ENCODE assay signal across 21 mouse cellular contexts in the genomic region with DNA sequence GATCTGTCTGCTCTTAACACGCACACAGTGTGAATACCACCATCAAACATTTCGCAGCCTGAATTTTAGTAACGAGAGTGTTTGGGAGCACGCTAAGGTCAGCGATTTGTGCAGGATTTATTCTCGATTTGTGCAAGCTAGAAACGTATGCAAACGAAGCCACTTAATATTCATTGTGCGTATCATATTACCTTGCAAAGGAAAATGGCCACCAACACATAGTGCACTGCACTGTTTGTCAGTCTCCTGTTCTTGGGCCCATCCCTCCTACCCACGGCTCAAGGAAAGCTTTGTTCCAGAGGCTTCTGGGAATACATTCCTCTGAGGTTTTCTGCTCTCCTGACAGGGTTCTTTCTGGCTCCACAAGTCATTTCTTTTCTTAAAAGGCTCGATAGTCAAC. TPM values are rescaled to one million over a fixed set of nuclear protein-coding genes. Genes with fewer than 3 reads are reported as not detected.
A peak's percentile ranks its signal among the peaks of the same experiment; 100 is the strongest.
DNase-seq lines count a peak whose midpoint lies in the region; ATAC-seq and TF ChIP-seq lines count a peak whose summit lies in the region.
"Had no signal": no experiment of that assay in that cellular context is flagged by ENCODE, and none has a peak within 500 bp of the region (broad histone marks: within the 10 kb centered on the region; RNA-seq: fewer than 3 reads in every experiment).

No protein-coding gene starts in this region.

- H3K4me3 ChIP-seq in forebrain, embryonic 13.5 days: no peak overlapping the region
- H3K4me3 ChIP-seq in forebrain, embryonic 14.5 days (ENCODE audit: low read depth, low read length): no peak overlapping the region
- no peak overlapping the region for H3K4me3 ChIP-seq in heart, embryonic 16.5 days (ENCODE audit: low read length)
- H3K4me3 ChIP-seq in midbrain, embryonic 14.5 days (replicated peaks; ENCODE audit: low read depth, low read length): no peak overlapping the region
- no peak overlapping the region for H3K4me3 ChIP-seq in midbrain, embryonic 10.5 days
- no peak overlapping the region for H3K4me3 ChIP-seq in embryonic fibroblast, embryonic 13.5 days (ENCODE audit: insufficient read depth, low read length)
- H3K4me3 ChIP-seq in forebrain, postnatal 0 days (ENCODE audit: low read depth, low read length): no peak overlapping the region
- H3K4me3 ChIP-seq: left cerebral cortex, adult 2 months had no signal

- H3K36me3 ChIP-seq in forebrain, embryonic 13.5 days (ENCODE audit: poor library complexity, severe bottlenecking): no peaks in the 10 kb centered on the region; the same call in 1 of the 2 replicates
- H3K36me3 ChIP-seq in forebrain, embryonic 14.5 days (ENCODE audit: control insufficient read depth, insufficient read depth, low read length): no peaks in the 10 kb centered on the region; the same call in 1 of the 2 replicates
- peaks cover 6% of the 10 kb centered on the region for H3K36me3 ChIP-seq in heart, embryonic 16.5 days (ENCODE audit: control insufficient read depth, insufficient read depth)
- 0 out of 2 replicates have a peak, but pooled peaks cover 5% of the 10 kb centered on the region for H3K36me3 ChIP-seq in midbrain, embryonic 14.5 days (ENCODE audit: control insufficient read depth, insufficient read depth, low read length)
- no peaks in the 10 kb centered on the region for H3K36me3 ChIP-seq in midbrain, embryonic 10.5 days
- no peaks in the 10 kb centered on the region; the same call in 1 of the 2 replicates for H3K36me3 ChIP-seq in forebrain, postnatal 0 days (ENCODE audit: insufficient read depth)

- TF ChIP-seq CTCF in embryonic fibroblast, embryonic 13.5 days (IDR thresholded peaks at IDR 0.05; ENCODE audit: borderline replicate concordance, insufficient read depth, low read length): no peak
- no peak for TF ChIP-seq CTCF in forebrain, postnatal 0 days (IDR thresholded peaks at IDR 0.05; ENCODE audit: low read depth)

- peaks cover 38% of the 10 kb centered on the region for H3K4me1 ChIP-seq in forebrain, embryonic 13.5 days
- H3K4me1 ChIP-seq in forebrain, embryonic 14.5 days (ENCODE audit: control insufficient read depth, insufficient read depth, low read length): peaks cover 8% of the 10 kb centered on the region; the same call in 1 of the 2 replicates
- peaks cover 35% of the 10 kb centered on the region for H3K4me1 ChIP-seq in heart, embryonic 16.5 days (ENCODE audit: control insufficient read depth, insufficient read depth, low read length)
- H3K4me1 ChIP-seq in midbrain, embryonic 14.5 days (ENCODE audit: control insufficient read depth, insufficient read depth, low read length): peaks cover 7% of the 10 kb centered on the region; the same call in 1 of the 2 replicates
- H3K4me1 ChIP-seq in midbrain, embryonic 10.5 days: peaks cover 21% of the 10 kb centered on the region
- peaks cover 24% of the 10 kb centered on the region for H3K4me1 ChIP-seq in embryonic fibroblast, embryonic 13.5 days (ENCODE audit: control insufficient read depth, insufficient read depth, low read length)
- 0 out of 2 replicates have a peak, but pooled peaks cover 9% of the 10 kb centered on the region for H3K4me1 ChIP-seq in forebrain, postnatal 0 days (ENCODE audit: insufficient read depth)

- no peak overlapping the region for H3K4me2 ChIP-seq in forebrain, embryonic 13.5 days
- H3K4me2 ChIP-seq in forebrain, embryonic 14.5 days (ENCODE audit: low read length): no peak overlapping the region
- H3K4me2 ChIP-seq in heart, embryonic 16.5 days (ENCODE audit: low read depth, low read length): no peak overlapping the region
- no peak overlapping the region for H3K4me2 ChIP-seq in midbrain, embryonic 14.5 days (ENCODE audit: low read length)
- H3K4me2 ChIP-seq in forebrain, postnatal 0 days (ENCODE audit: low read depth): no peak overlapping the region
- H3K4me2 ChIP-seq: hindbrain, embryonic 14.5 days; liver, embryonic 11.5 days had no signal

- H3K9ac ChIP-seq in forebrain, embryonic 13.5 days: no peak overlapping the region
- H3K9ac ChIP-seq in forebrain, embryonic 14.5 days (ENCODE audit: low read length): no peak overlapping the region
- H3K9ac ChIP-seq in heart, embryonic 16.5 days (ENCODE audit: low read length): no peak overlapping the region
- H3K9ac ChIP-seq in midbrain, embryonic 14.5 days (replicated peaks; ENCODE audit: low read length): no peak overlapping the region
- H3K9ac ChIP-seq in forebrain, postnatal 0 days: no peak overlapping the region
- H3K9ac ChIP-seq: hindbrain, embryonic 14.5 days had no signal

- H3K27me3 ChIP-seq in forebrain, embryonic 13.5 days: no peaks in the 10 kb centered on the region
- H3K27me3 ChIP-seq in forebrain, embryonic 14.5 days (replicated peaks; ENCODE audit: control insufficient read depth, insufficient read depth, low read length): no peaks in the 10 kb centered on the region
- H3K27me3 ChIP-seq in heart, embryonic 16.5 days (ENCODE audit: control insufficient read depth, insufficient read depth, low read length): no peaks in the 10 kb centered on the region
- H3K27me3 ChIP-seq in midbrain, embryonic 14.5 days (ENCODE audit: control insufficient read depth, insufficient read depth, low read length): no peaks in the 10 kb centered on the region
- no peaks in the 10 kb centered on the region for H3K27me3 ChIP-seq in midbrain, embryonic 10.5 days (ENCODE audit: low read depth, poor library complexity, severe bottlenecking)
- no peaks in the 10 kb centered on the region for H3K27me3 ChIP-seq in forebrain, postnatal 0 days (ENCODE audit: insufficient read depth, low read length)
- H3K27me3 ChIP-seq: megakaryocyte, embryonic 14.5 days had no signal

- H3K9me3 ChIP-seq in forebrain, embryonic 13.5 days (replicated peaks): no peaks in the 10 kb centered on the region
- no peaks in the 10 kb centered on the region for H3K9me3 ChIP-seq in forebrain, embryonic 14.5 days (replicated peaks; ENCODE audit: control insufficient read depth, low read length)
- no peaks in the 10 kb centered on the region for H3K9me3 ChIP-seq in heart, embryonic 16.5 days (replicated peaks; ENCODE audit: control insufficient read depth, low read length)
- H3K9me3 ChIP-seq in midbrain, embryonic 14.5 days (ENCODE audit: control insufficient read depth, low read length): no peaks in the 10 kb centered on the region
- no peaks in the 10 kb centered on the region for H3K9me3 ChIP-seq in midbrain, embryonic 10.5 days (replicated peaks)
- H3K9me3 ChIP-seq in forebrain, postnatal 0 days (ENCODE audit: low read length): no peaks in the 10 kb centered on the region
- H3K9me3 ChIP-seq: megakaryocyte, embryonic 14.5 days had no signal

- no peak for TF ChIP-seq POLR2A in embryonic fibroblast, embryonic 13.5 days (IDR thresholded peaks at IDR 0.05; ENCODE audit: low read depth, low read length)

- no peak for DNase-seq in forebrain, embryonic 14.5 days (ENCODE audit: low spot score)
- no peak for DNase-seq in heart, postnatal 4 days
- DNase-seq in midbrain, embryonic 14.5 days: no peak
- no peak for DNase-seq in midbrain, embryonic 10.5 days (ENCODE audit: low spot score)
- no peak for DNase-seq in forebrain, postnatal 0 days
- DNase-seq: adrenal gland, postnatal 10 days; cerebellum, postnatal 14 days; embryo, embryonic 11 days; kidney, postnatal 36 days; left cerebral cortex, postnatal 4 days; lung, adult 18-20 months had no signal

- no peak for ATAC-seq in forebrain, embryonic 13.5 days
- no peak for ATAC-seq in forebrain, embryonic 14.5 days
- no peak for ATAC-seq in heart, embryonic 16.5 days (replicated peaks; ENCODE audit: extremely low read depth, insufficient read depth, low FRiP score)
- ATAC-seq in midbrain, embryonic 14.5 days (ENCODE audit: low FRiP score, low TSS enrichment): no peak
- ATAC-seq in forebrain, postnatal 0 days: no peak
- ATAC-seq: activated CD4-positive, CD25-positive, alpha-beta regulatory T cell, adult 4 months; forebrain, embryonic 16.5 days; intestine, embryonic 16.5 days had no signal

- WGBS in forebrain, embryonic 13.5 days: 54% methylated on average over 11 of the region's 11 CpGs
- WGBS in forebrain, embryonic 14.5 days: 47% methylated on average over 11 of the region's 11 CpGs
- WGBS in heart, embryonic 16.5 days: 84% methylated on average over 11 of the region's 11 CpGs
- WGBS in midbrain, embryonic 14.5 days: 81% methylated on average over 11 of the region's 11 CpGs
- WGBS in midbrain, embryonic 10.5 days: 85% methylated on average over 11 of the region's 11 CpGs
- 52% methylated on average over 11 of the region's 11 CpGs for WGBS in forebrain, postnatal 0 days

- peak overlapping the region; percentile 31; the same call in 1 of the 2 replicates for H3K27ac ChIP-seq in forebrain, embryonic 13.5 days
- no peak overlapping the region for H3K27ac ChIP-seq in forebrain, embryonic 14.5 days (ENCODE audit: low read depth, low read length)
- H3K27ac ChIP-seq in heart, embryonic 16.5 days (ENCODE audit: low read length): peak overlapping the region; percentile 77
- H3K27ac ChIP-seq in midbrain, embryonic 14.5 days (replicated peaks; ENCODE audit: low read depth, low read length): 0 out of 2 replicates have a peak overlapping the region, but pooled peaks have one; percentile 10
- H3K27ac ChIP-seq in midbrain, embryonic 10.5 days (replicated peaks): no peak overlapping the region
- peak overlapping the region; percentile 87 for H3K27ac ChIP-seq in embryonic fibroblast, embryonic 13.5 days (ENCODE audit: insufficient read depth, low read length)
- no peak overlapping the region for H3K27ac ChIP-seq in forebrain, postnatal 0 days (ENCODE audit: low read depth, low read length)
- H3K27ac ChIP-seq: left cerebral cortex, adult 2 months had no signal

RNA-seq across cellular contexts. Expression of a gene that starts 37.5 kb away (rescaled TPM):
- polyA plus RNA-seq in forebrain, embryonic 13.5 days (2015; fragmentation: Nextera tagmentation; extraction: Ambion mirVana): 30.5 and 30.8 TPM in 2 replicates
- polyA plus RNA-seq in forebrain, embryonic 14.5 days (2014; fragmentation: Nextera tagmentation; extraction: Ambion mirVana): 36.7 and 50.1 TPM in 2 replicates
- 28.3 and 29.6 TPM in 2 replicates for polyA plus RNA-seq in heart, embryonic 16.5 days (2015; fragmentation: Nextera tagmentation; extraction: Ambion mirVana)
- 10 to 100 TPM; 34.6 to 35.2 TPM for total RNA-seq in heart, postnatal 4 days (2021)
- 50.5 and 55.1 TPM in 2 replicates for polyA plus RNA-seq in midbrain, embryonic 14.5 days (2014; fragmentation: Nextera tagmentation; extraction: Ambion mirVana)
- polyA plus RNA-seq in midbrain, embryonic 10.5 days (2016; fragmentation: Nextera tagmentation; extraction: Ambion mirVana): 8.1 and 10.6 TPM in 2 replicates
- 33.6 and 47.0 TPM in 2 replicates for polyA plus RNA-seq in embryonic fibroblast, embryonic 13.5 days (2011; ENCODE audit: insufficient read length, low read depth, missing spikeins)
- total RNA-seq in forebrain, postnatal 0 days (2014; rRNA removed): 57.6 and 68.3 TPM in 2 replicates
- 31.8 and 44.2 TPM in 2 replicates for polyA plus RNA-seq in forebrain, postnatal 0 days (2015; fragmentation: Nextera tagmentation; extraction: Ambion mirVana)

Comparison
In these comparisons a context has a peak if more than half of its experiments do, and no peak if none do; other contexts are left out.
1. H3K27ac ChIP-seq: peak in forebrain, embryonic 13.5 days (single experiment), heart, embryonic 16.5 days (single experiment), midbrain, embryonic 14.5 days (single experiment) and embryonic fibroblast, embryonic 13.5 days (single experiment); none in forebrain, embryonic 14.5 days (single experiment), midbrain, embryonic 10.5 days (single experiment) and forebrain, postnatal 0 days (single experiment).